Mouse (Mus musculus): ENCODE results near the gene 4930522L14Rik.
"Not testable (repeated sequence)": the region's sequence is repeated elsewhere in the genome, so short reads cannot be mapped to it uniquely, and the experiment has no call there.

Gene 4930522L14Rik

DNA sequence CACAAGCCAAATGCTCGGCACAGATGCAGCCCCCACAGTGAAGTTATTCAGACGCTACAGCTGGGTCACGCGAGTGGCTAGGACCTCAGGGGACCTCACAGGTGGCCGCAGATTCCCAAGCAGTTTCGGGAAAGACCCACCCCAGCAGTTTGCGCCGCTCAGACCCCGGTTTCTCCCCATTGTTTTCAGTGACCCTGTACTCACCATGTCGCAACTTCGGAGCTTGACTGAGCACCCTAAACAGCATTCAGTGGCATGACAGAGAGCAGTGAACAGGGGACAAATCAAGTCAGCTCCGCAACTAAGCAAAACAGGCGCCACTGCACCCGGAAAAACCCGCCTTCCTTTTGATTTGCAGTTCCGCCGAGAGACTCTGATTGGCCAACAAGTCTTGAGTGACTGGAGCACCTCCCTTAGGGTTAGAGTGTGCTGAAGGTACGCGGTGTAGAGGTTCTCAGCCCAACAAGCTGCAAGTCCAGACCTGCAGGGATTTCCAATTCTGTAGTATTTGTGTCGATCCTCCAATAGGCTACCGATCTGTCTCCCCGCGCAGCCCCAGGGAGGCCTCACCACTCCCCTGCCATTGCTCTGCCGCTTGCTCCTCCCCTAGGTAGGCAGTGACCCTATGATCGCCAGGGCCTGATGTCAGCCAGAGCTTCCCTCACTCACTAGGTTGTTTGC lies at the start of gene 4930522L14Rik:
Gene 4930522L14Rik (minus strand): TSS at position 496 of the 681 bp plus-strand sequence.
- DNase-seq (ENCODE audit: low spot score) = peak; percentile 72

DNA sequence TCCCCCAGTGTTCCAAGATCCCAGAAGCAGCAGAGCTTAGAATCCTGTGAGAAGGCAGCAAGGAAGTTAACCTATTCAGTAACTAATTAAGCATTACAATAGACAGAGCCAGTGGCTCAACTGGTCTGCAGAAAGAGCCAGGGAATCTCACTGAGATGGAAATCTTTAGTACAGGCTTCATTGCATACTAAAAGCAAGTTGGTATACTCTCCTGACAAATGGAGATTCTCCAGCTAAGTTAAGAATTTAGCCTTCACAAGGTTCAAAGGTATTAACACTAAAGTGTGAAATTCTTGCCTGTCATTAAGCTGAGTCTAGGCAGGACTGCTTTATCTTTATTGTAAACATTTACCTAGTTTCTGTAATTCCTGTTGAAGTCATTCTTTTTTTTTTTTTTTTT lies 49.8 kb upstream of the 4930522L14Rik start:
- not testable (repeated sequence) for DNase-seq (ENCODE audit: low spot score)

DNA sequence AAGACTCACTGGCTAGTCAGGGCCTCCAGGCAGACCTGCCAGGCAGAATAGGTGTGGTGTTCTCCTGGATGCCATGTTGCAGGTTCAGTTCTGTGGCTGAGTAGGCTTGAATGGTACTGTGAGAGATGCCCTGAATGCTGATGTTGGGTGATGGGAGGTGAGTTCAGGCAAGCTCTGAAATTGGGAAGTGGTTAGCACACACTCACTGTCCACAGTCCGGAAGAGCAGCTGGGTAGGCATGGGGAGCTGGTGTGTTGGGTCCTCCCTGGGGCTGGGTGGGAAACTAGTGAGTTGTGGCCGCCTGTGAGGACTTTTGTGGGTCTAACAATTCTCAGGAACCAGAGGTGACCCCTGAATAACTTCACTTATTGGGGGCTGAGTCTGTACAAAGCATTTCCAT lies 48.3 kb upstream of the 4930522L14Rik start:
- not testable (repeated sequence) for DNase-seq (ENCODE audit: low spot score)

DNA sequence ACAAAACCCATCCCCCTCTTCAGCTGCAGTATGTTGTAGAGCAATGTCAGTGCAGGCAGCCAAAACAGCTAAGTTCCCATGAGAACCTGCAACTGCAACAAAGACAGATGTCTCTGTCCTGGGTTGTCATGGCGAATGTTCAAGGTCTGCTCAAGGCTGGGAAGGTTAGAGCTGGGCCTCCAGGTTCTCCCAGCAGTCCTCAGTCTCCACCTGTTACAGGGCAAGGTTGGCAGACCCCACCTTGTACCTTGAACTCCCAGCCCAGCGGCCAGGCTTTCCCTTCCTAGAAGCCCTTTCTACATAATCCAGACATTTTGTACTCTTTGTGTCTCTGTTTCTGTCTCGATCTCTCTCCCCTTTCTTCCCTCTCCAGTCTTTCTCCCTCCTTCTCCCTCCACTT lies 45.3 kb upstream of the 4930522L14Rik start:
- not testable (repeated sequence) for DNase-seq (ENCODE audit: low spot score)

DNA sequence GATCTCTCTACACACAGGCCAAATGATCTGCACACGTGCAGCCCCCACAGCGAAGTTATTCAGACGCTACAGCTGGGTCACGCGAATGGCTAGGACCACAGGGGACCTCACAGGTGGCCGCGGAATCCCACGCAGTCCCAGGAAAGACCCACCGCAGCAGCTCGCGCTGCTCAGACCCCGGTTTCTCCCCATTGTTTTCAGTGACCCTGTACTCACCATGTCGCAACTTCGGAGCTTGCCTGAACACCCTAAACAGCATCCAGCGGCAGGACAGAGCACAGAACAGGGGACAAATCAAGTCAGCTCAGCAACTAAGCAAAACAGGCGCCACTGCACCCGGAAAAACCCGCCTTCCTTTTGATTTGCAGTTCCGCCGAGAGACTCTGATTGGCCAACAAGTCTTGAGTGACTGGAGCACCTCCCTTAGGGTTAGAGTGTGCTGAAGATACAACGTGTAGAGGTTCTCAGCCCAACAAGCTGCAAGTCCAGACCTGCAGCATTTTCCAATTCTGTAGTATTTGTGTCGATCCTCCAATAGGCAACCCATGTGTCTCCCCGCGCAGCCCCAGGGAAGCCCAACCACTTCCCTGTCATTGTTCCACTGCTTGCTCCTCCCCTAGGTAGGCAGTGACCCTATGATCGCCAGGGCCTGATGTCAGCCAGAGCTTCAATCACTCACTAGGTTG lies 44.4 kb upstream of the 4930522L14Rik start:
- DNase-seq (ENCODE audit: low spot score) = peak; percentile 55

DNA sequence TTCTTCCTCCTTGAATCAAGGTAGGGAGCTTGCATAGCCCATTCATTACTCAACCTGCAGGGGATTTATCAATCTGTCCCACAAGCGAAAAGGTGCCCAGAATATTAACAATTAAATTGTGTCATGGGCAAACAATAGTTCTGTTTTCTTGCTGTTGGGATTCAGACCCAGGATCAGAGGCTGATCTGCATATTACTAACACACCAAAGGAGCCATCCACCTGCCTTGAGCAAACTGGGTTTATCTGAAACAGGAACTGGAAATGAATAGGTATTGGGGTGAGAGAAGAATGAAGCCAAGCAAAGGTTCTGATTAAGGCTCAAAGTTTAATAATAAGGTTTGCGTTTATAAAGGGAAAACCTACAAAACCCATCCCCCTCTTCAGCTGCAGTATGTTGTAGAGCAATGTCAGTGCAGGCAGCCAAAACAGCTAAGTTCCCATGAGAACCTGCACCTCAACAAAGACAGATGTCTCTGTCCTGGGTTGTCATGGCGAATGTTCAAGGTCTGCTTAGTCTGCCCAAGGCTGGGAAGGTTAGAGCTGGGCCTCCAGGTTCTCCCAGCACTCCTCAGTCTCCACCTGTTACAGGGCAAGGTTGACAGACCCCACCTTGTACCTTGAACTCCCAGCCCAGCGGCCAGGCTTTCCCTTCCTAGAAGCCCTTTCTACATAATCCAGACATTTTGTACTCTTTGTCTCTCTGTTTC lies 541 bp upstream of the 4930522L14Rik start:
- DNase-seq (ENCODE audit: low spot score) = not testable (repeated sequence)

DNA sequence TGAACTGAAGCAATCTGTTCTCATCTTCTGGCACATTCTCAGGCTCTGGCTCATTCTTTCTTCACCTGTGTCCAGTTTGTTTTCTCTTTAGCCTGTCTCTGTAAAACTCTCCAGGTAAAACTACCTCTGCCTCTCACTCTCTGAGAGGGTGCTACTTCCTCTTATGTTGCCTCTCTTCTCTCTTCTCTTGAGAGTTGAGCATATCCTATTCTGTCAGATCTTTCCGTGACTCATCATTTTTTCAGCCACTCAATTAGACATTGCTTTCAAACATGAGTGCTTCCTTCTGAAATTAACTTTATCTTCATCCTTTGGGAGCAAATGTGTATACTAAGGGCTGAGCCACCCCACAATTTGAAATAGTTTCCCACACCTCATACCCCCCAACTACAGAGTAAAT lies 6.6 kb downstream of the 4930522L14Rik start:
- DNase-seq (ENCODE audit: low spot score) = not testable (repeated sequence)

DNA sequence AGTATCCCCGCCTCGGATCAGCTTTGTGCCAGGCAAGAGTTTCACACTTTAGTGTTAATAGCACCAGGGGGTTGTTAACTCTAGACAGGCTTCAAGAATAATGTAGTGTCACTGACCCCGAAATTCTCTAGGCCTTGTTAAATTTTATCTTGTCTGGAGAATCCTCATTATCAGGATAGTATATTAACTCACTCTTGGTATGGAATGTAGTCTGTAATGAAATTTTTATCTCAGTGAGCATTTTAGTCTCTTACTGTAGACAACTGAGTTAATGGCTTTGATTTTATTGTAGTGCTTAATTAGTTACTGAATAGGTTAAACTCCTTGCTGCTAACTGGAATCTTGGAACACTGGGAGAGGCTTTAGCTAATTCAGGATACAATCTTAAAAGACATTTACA lies 34.3 kb downstream of the 4930522L14Rik start:
- not testable (repeated sequence) for DNase-seq (ENCODE audit: low spot score)

DNA sequence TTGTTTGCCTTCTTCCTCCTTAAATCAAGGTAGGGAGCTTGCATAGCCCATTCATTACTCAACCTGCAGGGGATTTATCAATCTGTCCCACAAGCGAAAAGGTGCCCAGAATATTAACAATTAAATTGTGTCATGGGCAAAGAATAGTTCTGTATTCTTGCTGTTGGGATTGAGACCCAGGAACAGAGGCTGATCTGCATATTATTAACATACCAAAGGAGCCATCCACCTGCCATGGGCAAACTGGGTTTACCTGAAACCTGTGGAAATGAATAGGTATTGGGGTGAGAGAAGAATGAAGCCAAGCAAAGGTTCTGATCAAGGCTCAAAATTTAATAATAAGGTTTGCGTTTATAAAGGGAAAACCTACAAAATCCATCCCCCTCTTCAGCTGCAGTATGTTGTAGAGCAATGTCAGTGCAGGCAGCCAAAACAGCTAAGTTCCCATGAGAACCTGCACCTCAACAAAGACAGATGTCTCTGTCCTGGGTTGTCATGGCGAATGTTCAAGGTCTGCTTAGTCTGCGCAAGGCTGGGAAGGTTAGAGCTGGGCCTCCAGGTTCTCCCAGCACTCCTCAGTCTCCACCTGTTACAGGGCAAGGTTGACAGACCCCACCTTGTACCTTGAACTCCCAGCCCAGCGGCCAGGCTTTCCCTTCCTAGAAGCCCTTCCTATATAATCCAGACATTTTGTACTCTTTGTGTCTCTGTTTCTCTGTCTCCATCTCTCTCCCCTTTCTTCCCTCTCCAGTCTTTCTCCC lies 60.3 kb downstream of the 4930522L14Rik start:
- DNase-seq (ENCODE audit: low spot score) = not testable (repeated sequence)

DNA sequence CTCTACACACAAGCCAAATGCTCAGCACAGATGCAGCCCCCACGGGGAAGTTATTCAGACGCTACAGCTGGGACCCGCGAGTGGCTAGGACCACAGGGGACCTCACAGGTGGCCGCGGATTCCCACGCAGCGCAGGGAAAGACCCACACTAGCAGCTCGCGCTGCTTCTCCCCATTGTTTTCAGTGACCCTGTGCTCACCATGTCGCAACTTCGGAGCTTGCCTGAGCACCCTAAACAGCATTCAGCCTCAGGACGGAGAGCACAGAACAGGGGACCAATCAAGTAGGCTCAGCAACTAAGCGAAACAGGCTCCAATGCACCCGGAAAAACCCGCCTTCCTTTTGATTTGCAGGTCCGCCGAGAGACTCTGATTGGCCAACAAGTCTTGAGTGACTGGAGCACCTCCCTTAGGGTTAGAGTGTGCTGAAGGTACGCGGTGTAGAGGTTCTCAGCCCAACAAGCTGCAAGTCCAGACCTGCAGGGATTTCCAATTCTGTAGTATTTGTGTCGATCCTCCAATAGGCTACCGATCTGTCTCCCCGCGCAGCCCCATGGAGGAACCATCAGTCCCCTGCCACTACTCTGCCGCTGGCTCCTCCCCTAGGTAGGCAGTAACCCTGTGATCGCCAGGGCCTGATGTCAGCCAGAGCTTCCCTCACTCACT lies 61.0 kb downstream of the 4930522L14Rik start, which contains the start of gene 5430403G16Rik:
Gene 5430403G16Rik (minus strand): TSS at position 505 of the 665 bp plus-strand sequence.
- DNase-seq (ENCODE audit: low spot score) = peak; percentile 67
